Mouse (Mus musculus) frontal cortex, adult 2 months (tissue): ENCODE results near the gene Mdm2. TPM values are rescaled to one million over a fixed set of nuclear protein-coding genes. Genes with fewer than 3 reads are reported as not detected.

ENCODE experiments used
- DNase-seq, 2 experiments: peaks; one replicate each; pipeline ENCODE4 v3.0.0; 2022; ENCODE audit warnings: low spot score in 1 of 2; ENCODE audit errors: extremely low spot score in 1 of 2
- polyA plus RNA-seq: library from polyadenylated mRNA; depleted of rRNA; stranded (reverse); fragments of >200 nt; gene quantifications from 2 replicates; pipeline ENCODE4 v1.2.3, GENCODE M21; 2012; rRNA removed

Gene Mdm2
- polyA plus RNA-seq, 1 experiment, result 74.5 TPM

DNA sequence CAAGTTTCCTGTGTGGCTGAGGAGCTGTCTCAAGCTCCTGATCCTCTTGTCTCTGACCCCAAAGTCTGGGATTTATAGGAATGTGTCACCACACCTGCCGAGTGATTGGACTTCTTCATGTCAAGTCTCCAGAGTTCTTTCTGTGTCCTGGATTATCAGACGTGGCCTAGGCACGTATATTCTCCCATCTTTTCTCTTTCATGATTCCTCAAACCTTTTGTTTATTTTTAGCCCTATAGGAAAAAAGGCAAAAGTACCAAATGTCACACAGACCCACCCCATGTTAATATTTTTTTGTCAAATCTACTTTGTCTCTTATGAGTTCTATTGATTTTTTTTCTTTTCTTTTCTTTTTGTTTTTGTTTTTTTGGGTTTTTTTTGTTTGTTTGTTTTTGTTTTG, 61.9 kb downstream of the Mdm2 start:
- DNase-seq, result no peak

DNA sequence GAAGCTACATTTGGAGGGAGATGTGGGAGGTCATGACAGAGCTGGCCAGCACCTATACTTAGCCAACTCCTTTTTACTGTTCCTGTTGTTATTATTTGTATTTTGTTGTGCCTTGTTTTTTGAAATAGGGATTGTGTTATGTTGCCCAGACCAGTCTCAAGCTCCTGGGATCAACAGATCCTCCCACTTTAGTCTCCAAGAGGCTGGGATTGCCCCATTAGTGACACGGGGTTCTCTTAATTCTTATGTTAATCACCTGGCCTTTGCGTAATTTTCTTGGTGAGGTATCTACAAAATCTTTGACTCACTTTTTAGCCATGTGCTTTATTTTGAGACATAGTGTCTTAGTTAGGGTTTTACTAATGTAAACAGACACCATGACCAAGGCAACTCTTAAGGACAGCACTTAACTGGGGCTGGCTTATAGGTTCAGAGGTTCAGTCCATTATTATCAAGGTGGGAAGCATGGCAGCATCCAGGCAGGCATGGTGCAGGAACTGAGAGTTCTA, 62.5 kb downstream of the Mdm2 start:
- DNase-seq, result no peak

DNA sequence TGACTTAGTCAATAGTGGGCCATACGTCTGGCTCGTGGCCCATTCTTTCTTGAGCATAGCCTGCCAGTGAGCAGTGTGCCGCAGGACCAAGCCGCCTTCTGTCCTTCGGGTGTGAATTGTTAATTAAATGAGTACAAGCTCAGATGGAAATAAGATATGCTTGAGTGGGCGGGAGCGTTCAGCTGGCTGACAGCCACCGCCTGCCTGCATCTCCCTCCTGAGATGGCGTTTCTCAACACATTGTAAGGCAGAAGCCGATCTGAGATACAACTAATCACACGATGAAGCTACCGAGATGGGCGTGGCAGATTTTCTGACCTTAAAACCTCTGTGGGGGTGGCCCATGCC, 63.4 kb downstream of the Mdm2 start:
- peak; percentile 56 to 77 for DNase-seq

DNA sequence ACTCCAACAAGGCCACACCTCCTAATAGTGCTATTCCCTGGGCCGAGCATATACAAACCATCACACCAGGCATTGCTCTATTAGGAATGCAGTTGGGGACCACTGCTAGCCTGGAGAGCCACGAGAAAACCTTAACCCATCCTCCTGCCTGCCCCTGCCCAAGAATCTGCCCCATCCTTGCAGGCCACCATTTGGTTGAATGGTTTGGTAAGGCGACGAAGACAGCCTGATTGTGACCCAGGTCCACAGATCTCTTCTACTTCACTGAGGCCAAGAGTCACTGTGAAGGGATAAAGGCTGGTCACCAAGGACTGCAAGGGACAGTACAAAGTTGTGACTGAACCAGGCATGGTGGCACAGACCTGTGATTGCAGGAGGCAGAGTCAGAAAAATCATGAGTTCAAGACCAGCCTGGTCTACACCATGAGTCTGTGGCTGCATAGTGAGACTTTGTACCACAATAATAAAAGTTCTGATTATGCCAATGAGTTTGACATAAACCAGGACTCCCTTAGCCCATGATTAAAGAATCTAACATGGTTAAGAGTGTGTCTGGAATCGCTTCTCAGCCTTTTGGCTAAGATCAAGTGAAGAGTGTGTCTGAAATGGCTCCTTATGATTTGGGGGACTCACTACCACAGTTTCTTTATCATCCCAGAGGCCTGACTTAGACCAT, 63.9 kb downstream of the Mdm2 start:
- no peak for DNase-seq

DNA sequence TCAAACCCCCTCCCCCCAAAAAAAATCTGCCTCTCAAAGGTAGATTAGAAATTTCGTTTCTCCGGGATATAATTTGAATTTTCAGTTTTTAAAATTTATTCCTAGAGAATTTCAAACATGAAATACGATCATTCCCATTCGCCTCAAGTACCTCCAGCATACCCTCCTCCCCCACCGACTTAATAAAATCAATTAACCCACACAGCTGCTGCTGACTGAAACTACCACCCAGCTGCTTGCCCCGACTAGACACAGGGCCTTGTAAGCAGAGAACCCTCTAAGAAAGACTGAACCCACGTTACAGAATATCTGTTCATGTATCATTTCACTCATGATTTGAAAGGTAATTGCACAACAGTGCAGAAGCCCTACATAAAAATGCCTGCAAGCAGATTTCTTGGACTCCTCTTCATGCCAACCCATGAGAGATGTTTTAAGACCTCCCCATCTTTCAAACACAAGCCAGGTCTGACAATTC, 65.0 kb downstream of the Mdm2 start:
- DNase-seq, result no peak

DNA sequence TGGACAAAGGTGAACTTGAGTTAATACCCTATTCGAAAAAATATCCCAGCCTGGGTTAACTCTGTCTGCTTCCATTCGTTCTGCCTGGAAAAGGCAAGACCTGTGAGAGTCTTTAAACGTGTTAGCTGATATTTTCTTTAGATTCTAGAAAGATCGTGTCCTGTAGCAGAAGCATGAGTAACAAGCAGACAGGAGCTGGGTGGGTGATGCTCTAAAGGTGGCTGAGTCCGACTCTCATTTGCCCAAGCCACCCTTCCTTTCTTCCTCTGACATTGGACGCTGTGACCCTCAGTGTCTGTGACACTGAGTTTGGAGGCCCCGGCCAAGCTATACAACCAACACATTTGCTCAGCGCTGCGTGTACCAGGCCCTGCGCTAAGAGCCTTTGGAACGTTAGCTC, 65.7 kb downstream of the Mdm2 start:
- DNase-seq, result no peak

DNA sequence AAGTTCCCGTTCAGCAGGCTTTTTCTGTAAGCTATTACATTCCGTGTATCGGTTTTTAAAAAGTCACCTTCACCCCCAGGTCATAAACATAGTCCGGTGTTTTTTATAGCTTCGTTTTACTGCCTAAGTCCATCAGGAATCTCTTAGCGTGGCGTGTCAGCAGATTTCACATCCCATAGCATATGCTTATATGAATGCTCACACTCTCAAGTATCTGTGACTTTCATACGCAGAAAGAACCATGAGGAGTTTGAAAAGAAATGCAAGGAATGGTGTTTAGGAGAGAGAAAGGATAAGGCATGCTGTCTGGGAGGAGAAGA, 66.2 kb downstream of the Mdm2 start:
- DNase-seq, result no peak

DNA sequence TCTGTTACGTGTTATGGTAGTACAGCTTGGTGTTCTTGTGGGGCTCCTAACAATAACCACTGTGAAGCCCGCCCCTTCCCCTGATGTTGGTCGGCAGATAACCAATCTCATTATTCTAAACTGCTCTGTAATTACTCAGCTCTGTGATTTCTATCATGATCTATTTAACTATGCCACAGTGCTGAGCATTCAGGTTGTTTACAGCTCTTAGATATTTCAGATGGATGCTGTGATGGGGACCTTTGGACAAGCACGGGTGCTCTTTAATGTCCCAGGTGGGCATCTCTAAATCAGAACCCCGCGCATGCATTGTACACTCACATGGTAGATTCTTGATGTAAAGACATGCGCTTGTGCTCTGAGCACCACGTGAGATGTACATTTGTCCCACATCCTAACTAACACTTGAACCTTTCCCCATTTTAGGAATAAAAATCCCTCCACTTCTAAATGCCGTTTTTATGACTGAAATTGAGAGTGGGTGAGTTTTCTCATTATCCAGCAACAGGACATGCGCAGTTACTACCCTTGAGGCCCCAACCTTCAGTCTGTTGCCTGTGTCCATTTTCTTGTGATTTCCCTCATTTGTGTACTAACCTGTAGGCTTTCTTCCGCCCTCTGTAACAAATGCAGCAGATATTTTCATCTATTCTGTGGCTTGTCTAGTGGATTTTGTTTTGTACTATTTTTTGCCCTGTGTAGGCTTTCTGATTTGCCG, 66.7 kb downstream of the Mdm2 start:
- no peak for DNase-seq

DNA sequence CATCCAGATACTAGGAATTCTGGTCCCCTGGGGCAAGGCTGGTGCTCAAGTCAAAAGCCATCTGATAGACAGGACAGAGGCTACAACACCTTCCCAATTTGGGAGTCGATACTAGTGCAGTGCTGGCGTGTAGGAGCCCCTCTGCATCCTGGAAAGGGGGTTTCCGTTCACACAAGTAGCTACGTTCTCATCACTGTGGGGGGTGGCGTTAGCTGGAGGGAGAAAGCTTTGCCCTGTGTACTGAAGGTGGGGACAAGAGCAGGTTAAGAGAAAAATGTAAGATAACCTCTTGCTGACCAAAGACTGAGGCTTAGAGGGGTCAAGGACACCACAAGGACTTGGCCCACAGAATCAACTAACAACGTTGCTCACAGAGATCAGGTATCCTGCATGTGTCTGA, 67.3 kb downstream of the Mdm2 start:
- DNase-seq, result no peak

DNA sequence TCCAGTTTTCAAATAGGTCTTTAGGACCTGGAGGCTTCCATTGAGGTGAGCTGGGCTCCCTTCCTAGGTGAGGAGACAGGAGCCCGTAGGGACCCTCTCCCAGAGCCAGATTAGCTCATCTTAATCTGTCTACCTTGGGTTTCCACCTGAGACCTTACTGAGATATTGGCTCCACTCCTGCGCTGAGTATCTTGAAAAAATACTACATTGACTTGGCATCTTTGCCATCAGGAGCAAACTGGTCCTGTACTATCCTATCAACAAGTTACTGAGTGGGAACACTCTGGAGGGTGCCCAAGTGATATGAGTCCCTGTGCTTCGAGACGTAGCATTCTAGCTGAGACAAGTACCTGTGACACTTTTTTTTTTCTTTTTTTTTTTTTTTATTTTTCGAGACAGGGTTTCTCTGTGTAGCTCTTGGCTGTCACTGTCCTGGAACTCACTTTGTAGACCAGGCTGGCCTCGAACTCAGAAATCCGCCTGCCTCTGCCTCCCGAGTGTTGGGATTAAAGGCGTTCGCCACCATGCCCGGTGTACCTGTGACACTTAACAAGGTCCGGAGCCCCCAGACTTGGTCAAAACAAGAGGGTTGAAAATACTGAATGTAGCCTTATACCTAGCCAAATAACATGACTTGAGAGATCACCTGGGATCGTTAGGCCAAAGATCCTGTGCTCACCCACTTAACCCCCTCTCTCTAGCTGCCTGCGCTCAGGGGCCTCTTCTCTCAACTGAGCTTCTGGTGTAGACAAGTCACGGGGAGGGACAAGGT, 67.9 kb downstream of the Mdm2 start:
- no peak for DNase-seq

DNA sequence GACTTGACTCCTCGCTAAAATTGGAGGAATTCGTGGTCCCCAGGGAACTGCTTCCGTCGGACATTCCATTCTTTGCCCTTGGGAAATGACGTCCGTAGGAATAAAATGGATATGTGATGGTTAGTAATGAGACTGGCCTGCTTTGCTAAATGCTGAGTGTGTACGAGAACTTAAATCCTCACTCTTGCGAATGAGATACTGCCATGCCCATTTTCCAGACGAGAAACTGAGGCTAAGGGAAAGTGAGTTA, 68.4 kb downstream of the Mdm2 start:
- DNase-seq, result no peak

DNA sequence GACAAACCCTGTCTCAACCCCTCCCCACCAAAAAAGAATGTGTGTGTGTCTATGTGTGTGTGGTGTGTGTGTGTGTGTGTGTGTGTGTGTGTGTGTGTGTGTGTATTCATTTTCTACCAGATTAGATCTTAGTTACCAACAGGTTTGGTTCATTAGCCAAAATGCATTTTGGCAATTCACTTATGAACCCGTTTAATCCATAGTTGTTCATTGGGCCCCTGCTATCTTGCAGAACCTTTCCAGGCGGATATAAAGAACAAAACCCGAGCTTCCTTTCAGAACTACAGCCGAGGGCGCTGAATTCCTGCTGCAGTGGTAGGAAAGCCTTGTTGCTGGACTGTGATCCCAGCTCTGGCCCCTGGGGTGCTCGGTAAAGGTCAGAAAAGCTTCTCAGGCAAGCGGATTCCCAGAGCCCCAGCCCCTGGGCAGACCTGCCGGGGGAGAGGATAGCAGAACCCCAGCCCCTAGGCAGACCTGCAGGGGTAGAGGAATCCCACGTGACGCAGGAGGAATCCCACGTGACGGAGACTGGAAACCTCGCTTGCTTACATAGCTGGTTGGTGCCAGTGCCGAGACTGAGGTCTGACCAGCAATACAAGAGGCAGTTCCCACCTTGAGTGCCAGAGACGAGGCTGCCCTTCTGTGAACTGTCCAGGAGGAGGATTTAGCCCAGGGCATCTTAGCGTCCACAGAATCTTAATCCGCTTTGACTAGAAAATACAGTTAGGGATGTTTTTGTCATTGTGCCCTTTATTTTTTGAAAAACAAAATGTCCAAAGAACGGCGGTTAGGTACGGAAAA, 69.0 kb downstream of the Mdm2 start:
- no peak for DNase-seq

DNA sequence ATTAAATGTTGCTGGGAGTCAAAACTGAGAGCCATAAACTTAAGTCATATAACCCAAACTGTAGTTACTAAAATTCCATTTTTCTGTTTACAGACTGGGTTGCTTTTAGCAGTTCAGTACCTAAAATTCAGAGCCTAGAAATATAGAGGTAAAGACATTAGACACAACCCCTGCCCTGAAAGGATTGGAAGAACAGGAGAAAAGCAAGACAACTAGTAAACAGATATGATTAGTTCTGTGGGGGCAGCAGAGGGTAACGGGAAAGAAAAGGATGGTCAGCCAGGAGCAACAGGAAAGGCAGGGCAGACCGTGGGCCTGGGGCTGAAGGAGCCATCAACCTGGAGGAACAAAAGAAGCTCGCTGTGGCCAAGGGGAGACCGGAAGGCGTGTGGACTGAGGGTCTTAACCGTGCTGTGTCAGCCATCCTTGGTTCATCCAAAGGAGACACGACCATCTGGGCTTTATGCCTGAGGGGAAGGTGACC, 69.9 kb downstream of the Mdm2 start:
- DNase-seq, result no peak

DNA sequence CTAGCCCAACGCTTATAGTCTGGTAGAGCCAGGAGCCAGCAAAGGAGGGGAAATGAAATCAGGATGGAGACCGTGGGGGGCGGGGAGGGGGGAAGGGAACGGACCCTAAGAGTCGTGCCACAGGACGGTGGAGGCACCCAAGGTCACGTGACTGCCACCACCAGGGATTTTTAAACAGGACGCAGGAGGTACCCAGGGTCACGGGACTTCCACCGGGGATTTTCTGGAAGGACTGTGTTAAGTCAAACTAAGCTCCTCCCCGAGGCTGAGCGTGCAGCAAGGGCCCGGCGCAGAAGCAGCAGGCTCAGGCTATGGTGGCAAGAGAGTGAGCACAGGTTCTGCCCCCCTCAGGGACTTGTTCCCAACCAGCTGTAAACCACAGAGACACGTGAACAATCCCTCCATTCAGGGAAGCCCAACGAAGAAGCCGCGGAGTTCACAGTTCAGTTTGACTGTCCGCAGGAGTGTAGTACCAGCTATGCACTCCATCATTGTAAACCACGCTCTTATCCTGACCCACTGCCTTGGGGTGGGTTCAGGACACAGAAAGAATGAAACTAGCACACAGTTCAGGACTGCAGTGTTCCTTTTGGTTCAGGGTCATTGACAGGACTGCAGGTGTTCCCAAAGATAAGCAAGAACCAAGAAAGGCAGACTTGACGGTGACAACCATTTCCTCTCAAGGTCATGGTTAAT, 70.5 kb downstream of the Mdm2 start:
- DNase-seq, result no peak

DNA sequence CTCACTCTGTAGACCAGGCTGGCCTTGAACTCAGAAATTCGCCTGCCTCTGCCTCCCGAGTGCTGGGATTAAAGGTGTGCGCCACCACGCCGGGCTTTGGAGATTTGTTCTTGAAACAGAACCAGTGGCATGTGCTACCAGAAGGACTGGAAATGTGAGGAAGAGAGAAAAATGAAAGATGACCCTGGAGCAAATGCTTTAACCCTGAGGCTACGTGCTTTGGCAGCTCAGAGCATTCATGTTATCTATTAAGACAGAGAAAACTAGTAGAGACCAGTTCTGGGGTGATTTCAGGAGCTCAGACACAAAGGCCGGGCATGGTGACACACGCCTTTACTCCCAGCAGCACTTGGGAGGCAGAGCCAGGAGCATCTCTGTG, 71.3 kb downstream of the Mdm2 start:
- no peak for DNase-seq

Other genes starting within 250 kb of the Mdm2 start
- gene Cpm, start 81.3 kb downstream of the Mdm2 start, polyA plus RNA-seq, result 3.5 and 3.9 TPM in 2 replicates
- gene Slc35e3, start 35.6 kb upstream of the Mdm2 start, polyA plus RNA-seq, result 17.7 and 19.0 TPM in 2 replicates
- 16.0 and 17.8 TPM in 2 replicates for gene Nup107, start 81.9 kb upstream of the Mdm2 start, polyA plus RNA-seq
- 68.3 and 70.7 TPM in 2 replicates for gene Rap1b, start 135.3 kb upstream of the Mdm2 start, polyA plus RNA-seq